Mouse (Mus musculus): Measurements from ENCODE around the gene Pdhx. TPM values are rescaled to one million over a fixed set of nuclear protein-coding genes. Genes with fewer than 3 reads are reported as not detected.

The Pdhx gene
- polyA plus RNA-seq, 1 experiment from 2014 or later, result 32.9 TPM

GRCm38 (mm10) chr2:103040896-103041295 is 32.4 kb downstream of the Pdhx start:
- no peak for ATAC-seq (ENCODE audit: insufficient number of reproducible peaks, insufficient read depth, low FRiP score, low read depth)
- H3K4me2 ChIP-seq (replicated peaks; ENCODE audit: low read depth, low read length), result no peak overlapping the region
- H3K9me3 ChIP-seq (ENCODE audit: control insufficient read depth, low read depth, low read length), result no peaks in the 10 kb centered on the region
- no peak overlapping the region for H3K4me3 ChIP-seq (ENCODE audit: low read depth, low read length)
- H3K27me3 ChIP-seq (ENCODE audit: control insufficient read depth, insufficient read depth, low read length), result no peaks in the 10 kb centered on the region
- H3K27ac ChIP-seq (ENCODE audit: low read length), result no peak overlapping the region
- no peak overlapping the region for H3K9ac ChIP-seq (replicated peaks; ENCODE audit: low read depth, low read length)
- H3K4me1 ChIP-seq (ENCODE audit: control insufficient read depth, insufficient read depth, low read length), result no peaks in the 10 kb centered on the region
- peaks cover 6% of the 10 kb centered on the region for H3K36me3 ChIP-seq (ENCODE audit: control insufficient read depth, insufficient read depth, low read length)
- WGBS, result 82% methylated on average over 8 of the region's 8 CpGs

- no peak overlapping the region for H3K4me2 ChIP-seq (replicated peaks; ENCODE audit: low read depth, low read length)
- no peak overlapping the region for H3K27ac ChIP-seq (ENCODE audit: low read length)
- H3K9ac ChIP-seq (replicated peaks; ENCODE audit: low read depth, low read length), result no peak overlapping the region
- no peak overlapping the region for H3K4me3 ChIP-seq (ENCODE audit: low read depth, low read length)
- WGBS, result 91% methylated on average over 4 of the region's 4 CpGs
- no peak for ATAC-seq (ENCODE audit: insufficient number of reproducible peaks, insufficient read depth, low FRiP score, low read depth)
- no peaks in the 10 kb centered on the region for H3K4me1 ChIP-seq (ENCODE audit: control insufficient read depth, insufficient read depth, low read length)
- no peaks in the 10 kb centered on the region for H3K9me3 ChIP-seq (ENCODE audit: control insufficient read depth, low read depth, low read length)
- H3K36me3 ChIP-seq (ENCODE audit: control insufficient read depth, insufficient read depth, low read length), result peaks cover 9% of the 10 kb centered on the region
- no peaks in the 10 kb centered on the region for H3K27me3 ChIP-seq (ENCODE audit: control insufficient read depth, insufficient read depth, low read length)
Measured at GRCm38 (mm10) chr2:103037831-103038230, 35.5 kb downstream of the Pdhx start.

- Histone ChIP-seq H3K36me3 (ENCODE audit: control insufficient read depth, insufficient read depth, low read length) (no peaks in the 10 kb centered on the region), H3K4me2 (replicated peaks; ENCODE audit: low read depth, low read length) (no peak overlapping the region), H3K4me3 (ENCODE audit: low read depth, low read length) (no peak overlapping the region), H3K9me3 (ENCODE audit: control insufficient read depth, low read depth, low read length) (no peaks in the 10 kb centered on the region), H3K27me3 (ENCODE audit: control insufficient read depth, insufficient read depth, low read length) (no peaks in the 10 kb centered on the region), H3K27ac (ENCODE audit: low read length) (no peak overlapping the region), H3K9ac (replicated peaks; ENCODE audit: low read depth, low read length) (no peak overlapping the region), H3K4me1 (ENCODE audit: control insufficient read depth, insufficient read depth, low read length) (no peaks in the 10 kb centered on the region)
- no peak for ATAC-seq (ENCODE audit: insufficient number of reproducible peaks, insufficient read depth, low FRiP score, low read depth)
- WGBS, result 84% methylated on average over 3 of the region's 3 CpGs
Measured at GRCm38 (mm10) chr2:103022728-103023127, 50.6 kb downstream of the Pdhx start.

GRCm38 (mm10) chr2:103020191-103020987 is 52.9 kb downstream of the Pdhx start:
- no peak for ATAC-seq (ENCODE audit: insufficient number of reproducible peaks, insufficient read depth, low FRiP score, low read depth)
- no peaks in the 10 kb centered on the region for H3K4me1 ChIP-seq (ENCODE audit: control insufficient read depth, insufficient read depth, low read length)
- H3K9me3 ChIP-seq (ENCODE audit: control insufficient read depth, low read depth, low read length), result no peaks in the 10 kb centered on the region
- H3K27me3 ChIP-seq (ENCODE audit: control insufficient read depth, insufficient read depth, low read length), result no peaks in the 10 kb centered on the region
- no peak overlapping the region for H3K4me2 ChIP-seq (replicated peaks; ENCODE audit: low read depth, low read length)
- no peak overlapping the region for H3K9ac ChIP-seq (replicated peaks; ENCODE audit: low read depth, low read length)
- WGBS, result 78% methylated on average over 4 of the region's 4 CpGs
- no peaks in the 10 kb centered on the region for H3K36me3 ChIP-seq (ENCODE audit: control insufficient read depth, insufficient read depth, low read length)
- H3K4me3 ChIP-seq (ENCODE audit: low read depth, low read length), result no peak overlapping the region
- H3K27ac ChIP-seq (ENCODE audit: low read length), result no peak overlapping the region

GRCm38 (mm10) chr2:103018817-103019494 is 54.4 kb downstream of the Pdhx start:
- no peak overlapping the region for H3K9ac ChIP-seq (replicated peaks; ENCODE audit: low read depth, low read length)
- H3K27ac ChIP-seq (ENCODE audit: low read length), result no peak overlapping the region
- no peaks in the 10 kb centered on the region for H3K9me3 ChIP-seq (ENCODE audit: control insufficient read depth, low read depth, low read length)
- H3K4me3 ChIP-seq (ENCODE audit: low read depth, low read length), result no peak overlapping the region
- H3K4me1 ChIP-seq (ENCODE audit: control insufficient read depth, insufficient read depth, low read length), result no peaks in the 10 kb centered on the region
- no peak overlapping the region for H3K4me2 ChIP-seq (replicated peaks; ENCODE audit: low read depth, low read length)
- no peak for ATAC-seq (ENCODE audit: insufficient number of reproducible peaks, insufficient read depth, low FRiP score, low read depth)
- H3K27me3 ChIP-seq (ENCODE audit: control insufficient read depth, insufficient read depth, low read length), result no peaks in the 10 kb centered on the region
- WGBS, result 71% methylated on average over 9 of the region's 9 CpGs
- no peaks in the 10 kb centered on the region for H3K36me3 ChIP-seq (ENCODE audit: control insufficient read depth, insufficient read depth, low read length)

- Histone ChIP-seq H3K36me3 (ENCODE audit: control insufficient read depth, insufficient read depth, low read length) (no peaks in the 10 kb centered on the region), H3K4me1 (ENCODE audit: control insufficient read depth, insufficient read depth, low read length) (no peaks in the 10 kb centered on the region), H3K4me2 (replicated peaks; ENCODE audit: low read depth, low read length) (no peak overlapping the region), H3K9me3 (ENCODE audit: control insufficient read depth, low read depth, low read length) (no peaks in the 10 kb centered on the region), H3K27me3 (ENCODE audit: control insufficient read depth, insufficient read depth, low read length) (no peaks in the 10 kb centered on the region), H3K9ac (replicated peaks; ENCODE audit: low read depth, low read length) (no peak overlapping the region), H3K4me3 (ENCODE audit: low read depth, low read length) (no peak overlapping the region), H3K27ac (ENCODE audit: low read length) (no peak overlapping the region)
- ATAC-seq (ENCODE audit: insufficient number of reproducible peaks, insufficient read depth, low FRiP score, low read depth), result no peak
- WGBS, result 73% methylated on average over 2 of the region's 2 CpGs
Measured at GRCm38 (mm10) chr2:103017391-103017824, 55.9 kb downstream of the Pdhx start.

GRCm38 (mm10) chr2:103016089-103016488 is 57.2 kb downstream of the Pdhx start:
- Histone ChIP-seq H3K27ac (ENCODE audit: low read length) (no peak overlapping the region), H3K36me3 (ENCODE audit: control insufficient read depth, insufficient read depth, low read length) (no peaks in the 10 kb centered on the region), H3K4me2 (replicated peaks; ENCODE audit: low read depth, low read length) (no peak overlapping the region), H3K27me3 (ENCODE audit: control insufficient read depth, insufficient read depth, low read length) (no peaks in the 10 kb centered on the region), H3K4me1 (ENCODE audit: control insufficient read depth, insufficient read depth, low read length) (no peaks in the 10 kb centered on the region), H3K4me3 (ENCODE audit: low read depth, low read length) (no peak overlapping the region), H3K9ac (replicated peaks; ENCODE audit: low read depth, low read length) (no peak overlapping the region), H3K9me3 (ENCODE audit: control insufficient read depth, low read depth, low read length) (no peaks in the 10 kb centered on the region)
- ATAC-seq (ENCODE audit: insufficient number of reproducible peaks, insufficient read depth, low FRiP score, low read depth), result no peak

GRCm38 (mm10) chr2:103012782-103013575 is 60.3 kb downstream of the Pdhx start:
- no peak for ATAC-seq (ENCODE audit: insufficient number of reproducible peaks, insufficient read depth, low FRiP score, low read depth)
- 77% methylated on average over 4 of the region's 4 CpGs for WGBS
- Histone ChIP-seq H3K36me3 (ENCODE audit: control insufficient read depth, insufficient read depth, low read length) (no peaks in the 10 kb centered on the region), H3K4me2 (replicated peaks; ENCODE audit: low read depth, low read length) (no peak overlapping the region), H3K9me3 (ENCODE audit: control insufficient read depth, low read depth, low read length) (no peaks in the 10 kb centered on the region), H3K27ac (ENCODE audit: low read length) (no peak overlapping the region), H3K9ac (replicated peaks; ENCODE audit: low read depth, low read length) (no peak overlapping the region), H3K4me3 (ENCODE audit: low read depth, low read length) (no peak overlapping the region), H3K27me3 (ENCODE audit: control insufficient read depth, insufficient read depth, low read length) (no peaks in the 10 kb centered on the region), H3K4me1 (ENCODE audit: control insufficient read depth, insufficient read depth, low read length) (no peaks in the 10 kb centered on the region)

All from stomach, embryonic 14.5 days (tissue).